Mouse (Mus musculus) forebrain, embryonic 15.5 days (tissue): Measurements from ENCODE around the gene Scube2. TPM values are rescaled to one million over a fixed set of nuclear protein-coding genes. Genes with fewer than 3 reads are reported as not detected.

ENCODE experiments used
- ATAC-seq: fragments of 200-750 bp; cut with Nextera tagmentation; replicated peaks from 2 replicates; pipeline ENCODE4 v1.8.0; 2017; ENCODE audit warnings: mild to moderate bottlenecking, moderate TSS enrichment, moderate library complexity
- H3K27ac ChIP-seq: fragments of 300-500 bp; sonication (generic); replicated peaks from 2 replicates; pipeline ENCODE4 v1.5.1; 2015; ENCODE audit warnings: mild to moderate bottlenecking, inconsistent platforms
- H3K27me3 ChIP-seq: fragments of 300-500 bp; sonication (generic); 2 replicates; pipeline ENCODE4 v1.6.1; 2015; ENCODE audit warnings: inconsistent platforms
- H3K36me3 ChIP-seq: fragments of 300-500 bp; sonication (generic); 2 replicates; pipeline ENCODE4 v1.6.1; 2015; ENCODE audit warnings: mild to moderate bottlenecking, inconsistent platforms
- H3K4me1 ChIP-seq: fragments of 300-500 bp; sonication (generic); 2 replicates; pipeline ENCODE4 v1.6.1; 2015; ENCODE audit warnings: inconsistent platforms
- H3K4me2 ChIP-seq: fragments of 300-500 bp; sonication (generic); replicated peaks from 2 replicates; pipeline ENCODE4 v1.6.1; 2015; ENCODE audit warnings: mild to moderate bottlenecking, inconsistent platforms
- H3K4me3 ChIP-seq: fragments of 300-500 bp; sonication (generic); 2 replicates; pipeline ENCODE4 v1.5.1; 2015; ENCODE audit warnings: mild to moderate bottlenecking, inconsistent platforms
- H3K9ac ChIP-seq: fragments of 300-500 bp; sonication (generic); replicated peaks from 2 replicates; pipeline ENCODE4 v1.6.1; 2015; ENCODE audit warnings: mild to moderate bottlenecking, inconsistent platforms
- H3K9me3 ChIP-seq: fragments of 300-500 bp; sonication (generic); 2 replicates; pipeline ENCODE4 v1.6.1; 2016; ENCODE audit warnings: inconsistent platforms
- WGBS: fragments of 180-500 bp; shearing (Covaris S2); methylation state at CpG from one replicate; pipeline ENCODE4 v1.1.7; 2015; ENCODE audit warnings: mixed read lengths; 5-methylcytosine and 5-hydroxymethylcytosine counted together
- polyA plus RNA-seq: library from polyadenylated mRNA; unstranded; fragments of >200 nt; fragmentation: Nextera tagmentation; extraction: Ambion mirVana; gene quantifications from 2 replicates; pipeline ENCODE4 v1.2.1, GENCODE M21; 2015

Scube2 gene
- polyA plus RNA-seq, 1 experiment from 2014 or later: 0.92 TPM

DNA sequence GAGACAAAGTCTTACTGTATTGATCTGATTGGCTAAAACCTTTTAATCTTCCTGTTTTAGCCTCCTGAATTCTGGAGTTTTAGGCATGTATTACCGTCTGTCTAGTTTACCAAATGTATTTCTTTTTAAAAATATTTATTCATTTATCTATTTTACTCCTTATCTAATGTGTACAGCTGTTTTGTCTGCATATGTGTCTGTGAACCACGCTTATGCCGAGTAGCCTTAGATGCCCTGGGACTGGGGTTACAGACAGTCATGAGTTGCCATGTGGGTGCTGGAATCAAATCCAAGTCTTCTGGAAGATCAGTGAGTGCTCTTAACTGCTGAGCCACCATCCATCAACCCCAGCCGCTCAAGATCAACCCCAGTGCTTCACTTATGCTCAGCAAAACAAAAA, 46.9 kb downstream of the Scube2 start:
- no peaks in the 10 kb centered on the region for H3K9me3 ChIP-seq
- H3K9ac ChIP-seq: no peak overlapping the region
- WGBS: 92% methylated on average over 4 of the region's 4 CpGs
- no peak for ATAC-seq
- no peak overlapping the region for H3K27ac ChIP-seq
- H3K27me3 ChIP-seq: peaks cover 17% of the 10 kb centered on the region; the same call in 1 of the 2 replicates
- no peaks in the 10 kb centered on the region for H3K36me3 ChIP-seq
- H3K4me3 ChIP-seq: no peak overlapping the region
- no peak overlapping the region for H3K4me2 ChIP-seq
- no peaks in the 10 kb centered on the region for H3K4me1 ChIP-seq

GRCm38 (mm10) chr7:109817954-109818353, 47.5 kb downstream of the Scube2 start:
- H3K36me3 ChIP-seq: no peaks in the 10 kb centered on the region
- H3K4me3 ChIP-seq: no peak overlapping the region
- no peaks in the 10 kb centered on the region for H3K4me1 ChIP-seq
- no peak for ATAC-seq
- no peak overlapping the region for H3K27ac ChIP-seq
- H3K9me3 ChIP-seq: no peaks in the 10 kb centered on the region
- peaks cover 17% of the 10 kb centered on the region; the same call in 1 of the 2 replicates for H3K27me3 ChIP-seq
- no peak overlapping the region for H3K9ac ChIP-seq
- no peak overlapping the region for H3K4me2 ChIP-seq

GRCm38 (mm10) chr7:109813330-109814140, 51.9 kb downstream of the Scube2 start:
- 15% methylated on average over 4 of the region's 4 CpGs for WGBS
- peaks cover 24% of the 10 kb centered on the region; the same call in 1 of the 2 replicates for H3K27me3 ChIP-seq
- no peak overlapping the region for H3K4me3 ChIP-seq
- no peak overlapping the region for H3K4me2 ChIP-seq
- H3K36me3 ChIP-seq: no peaks in the 10 kb centered on the region
- H3K4me1 ChIP-seq: no peaks in the 10 kb centered on the region
- ATAC-seq: no peak
- no peaks in the 10 kb centered on the region for H3K9me3 ChIP-seq
- no peak overlapping the region for H3K9ac ChIP-seq
- no peak overlapping the region for H3K27ac ChIP-seq

DNA sequence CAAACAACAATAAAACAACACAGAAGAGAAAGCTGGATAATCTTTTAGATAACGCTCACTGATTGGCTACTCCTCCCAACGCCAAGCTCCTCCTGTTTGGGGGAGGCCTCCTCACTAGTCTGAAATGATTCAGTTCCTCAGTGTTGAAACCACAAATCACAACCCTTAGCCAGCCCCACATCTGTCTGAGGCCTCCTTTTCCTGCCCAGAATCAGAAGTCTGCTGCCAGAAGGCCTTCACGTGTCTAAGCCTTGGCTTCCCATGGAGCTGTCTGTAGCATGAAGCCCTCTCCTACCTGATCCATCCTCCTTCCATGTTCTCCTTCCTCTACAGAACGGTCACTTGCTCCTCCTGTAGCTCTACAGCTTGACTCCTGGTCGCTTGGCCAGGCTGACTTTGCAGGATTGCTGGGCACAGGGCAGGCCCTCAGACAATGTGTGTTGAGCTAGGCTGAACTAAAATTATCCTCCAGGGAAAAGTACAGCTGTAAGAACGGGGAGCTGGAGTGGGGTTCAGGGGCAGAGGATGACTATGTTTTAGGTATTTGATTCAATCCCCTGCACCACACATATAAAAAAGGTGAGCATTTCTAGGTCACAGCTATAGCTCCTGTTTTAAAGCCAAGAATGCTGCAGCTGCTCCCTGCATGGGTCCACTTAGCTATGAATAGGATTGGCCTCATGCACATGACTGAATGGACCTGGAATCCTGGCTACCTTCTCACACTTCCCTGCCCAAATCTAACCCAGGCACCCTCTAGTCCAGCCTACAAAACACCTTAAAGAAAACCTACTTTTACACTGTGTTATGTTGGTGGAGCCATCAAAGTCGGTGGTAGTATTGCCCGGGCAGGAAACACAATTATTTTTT, 57.6 kb downstream of the Scube2 start:
- Histone ChIP-seq H3K4me3 (no peak overlapping the region), H3K27me3 (0 out of 2 replicates have a peak, but pooled peaks cover 7% of the 10 kb centered on the region), H3K27ac (no peak overlapping the region), H3K9me3 (no peaks in the 10 kb centered on the region), H3K4me1 (no peaks in the 10 kb centered on the region), H3K9ac (no peak overlapping the region), H3K4me2 (no peak overlapping the region), H3K36me3 (no peaks in the 10 kb centered on the region)
- ATAC-seq: no peak
- WGBS: 79% methylated on average over 8 of the region's 8 CpGs

GRCm38 (mm10) chr7:109804843-109805242, 60.6 kb downstream of the Scube2 start:
- no peak overlapping the region for H3K9ac ChIP-seq
- H3K36me3 ChIP-seq: no peaks in the 10 kb centered on the region
- 0 out of 2 replicates have a peak, but pooled peaks cover 2% of the 10 kb centered on the region for H3K27me3 ChIP-seq
- no peak overlapping the region for H3K4me3 ChIP-seq
- no peak overlapping the region for H3K4me2 ChIP-seq
- no peak for ATAC-seq
- no peak overlapping the region for H3K27ac ChIP-seq
- no peaks in the 10 kb centered on the region for H3K4me1 ChIP-seq
- WGBS: 70% methylated on average over 6 of the region's 6 CpGs
- H3K9me3 ChIP-seq: no peaks in the 10 kb centered on the region

- Histone ChIP-seq H3K9ac (no peak overlapping the region), H3K36me3 (no peaks in the 10 kb centered on the region), H3K4me2 (no peak overlapping the region), H3K27me3 (0 out of 2 replicates have a peak, but pooled peaks cover 3% of the 10 kb centered on the region), H3K4me1 (no peaks in the 10 kb centered on the region), H3K4me3 (no peak overlapping the region), H3K9me3 (no peaks in the 10 kb centered on the region), H3K27ac (no peak overlapping the region)
- ATAC-seq: no peak
- 87% methylated on average over 6 of the region's 6 CpGs for WGBS
These were observed 61.1 kb downstream of the Scube2 start for GRCm38 (mm10) chr7:109804355-109804754.

DNA sequence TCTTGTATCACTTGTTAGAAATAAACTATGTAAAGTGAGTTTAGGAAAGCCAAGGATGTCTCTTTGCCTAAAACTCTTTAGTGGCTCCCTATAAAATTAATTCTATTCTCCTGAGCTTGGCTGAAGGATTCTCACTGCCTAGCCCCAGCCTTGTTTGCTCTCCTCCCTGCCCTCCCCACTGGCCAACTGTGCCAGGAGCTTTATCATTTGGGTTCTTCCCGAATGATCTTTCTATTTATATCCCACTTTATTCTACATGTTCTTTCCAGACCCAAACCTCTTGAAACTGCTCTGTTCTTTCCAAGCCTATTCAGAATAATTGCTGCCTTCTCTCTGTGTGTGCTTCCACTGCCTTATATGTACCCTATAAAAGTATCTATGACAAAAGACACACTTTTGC, 62.0 kb downstream of the Scube2 start:
- ATAC-seq: no peak

DNA sequence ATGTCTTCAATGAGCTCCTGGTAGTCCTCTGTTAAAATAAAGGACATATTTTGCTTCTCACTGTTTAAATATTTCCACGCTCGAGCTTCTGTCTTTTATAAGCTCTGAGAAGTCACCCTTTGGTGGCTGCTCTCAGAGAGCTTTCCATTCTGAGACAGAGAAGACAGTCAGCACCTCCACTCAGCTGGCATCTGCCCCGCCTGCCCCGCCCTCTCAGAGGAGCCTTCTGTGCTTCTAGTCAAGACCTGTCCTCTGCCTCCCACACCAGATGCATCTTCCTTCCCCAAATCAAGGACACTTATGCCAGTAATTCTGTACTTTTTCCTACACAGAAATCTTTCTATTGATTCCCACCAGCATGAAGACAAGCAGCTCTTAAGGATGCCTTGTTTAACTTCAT, 64.9 kb downstream of the Scube2 start:
- Histone ChIP-seq H3K36me3 (no peaks in the 10 kb centered on the region), H3K9ac (no peak overlapping the region), H3K4me2 (no peak overlapping the region), H3K27ac (no peak overlapping the region), H3K27me3 (0 out of 2 replicates have a peak, but pooled peaks cover 3% of the 10 kb centered on the region), H3K9me3 (no peaks in the 10 kb centered on the region), H3K4me1 (no peaks in the 10 kb centered on the region), H3K4me3 (no peak overlapping the region)
- no peak for ATAC-seq
- 93% methylated on average over 4 of the region's 4 CpGs for WGBS

More for the DNA sequence above, 62.0 kb downstream of the Scube2 start:
- H3K9me3 ChIP-seq: no peaks in the 10 kb centered on the region
- H3K9ac ChIP-seq: no peak overlapping the region
- WGBS: 66% methylated on average over 1 of the region's 1 CpGs
- 0 out of 2 replicates have a peak, but pooled peaks cover 3% of the 10 kb centered on the region for H3K27me3 ChIP-seq
- H3K4me1 ChIP-seq: no peaks in the 10 kb centered on the region
- H3K27ac ChIP-seq: no peak overlapping the region
- H3K4me3 ChIP-seq: no peak overlapping the region
- no peak overlapping the region for H3K4me2 ChIP-seq
- H3K36me3 ChIP-seq: no peaks in the 10 kb centered on the region

DNA sequence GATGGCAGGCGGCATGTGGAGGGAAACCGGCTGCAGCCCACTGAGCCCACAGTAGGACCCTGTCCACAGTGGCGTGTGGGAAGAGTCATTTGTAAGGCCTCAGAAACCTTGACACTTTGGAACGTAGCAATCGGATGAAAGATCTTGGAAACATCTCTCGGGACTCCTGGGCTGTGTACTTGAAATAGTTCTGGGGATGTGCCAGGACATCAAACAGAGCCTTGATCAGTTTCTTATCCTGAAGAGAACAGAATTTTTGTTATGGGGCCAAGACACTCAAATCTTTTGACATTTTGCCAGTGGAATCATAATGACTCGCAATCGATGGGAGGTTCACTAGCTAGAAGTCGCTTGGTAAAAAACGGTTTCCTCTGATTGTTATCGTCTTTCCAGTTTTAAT, 66.3 kb downstream of the Scube2 start:
- Histone ChIP-seq H3K9me3 (no peaks in the 10 kb centered on the region), H3K27ac (no peak overlapping the region), H3K4me1 (no peaks in the 10 kb centered on the region), H3K36me3 (no peaks in the 10 kb centered on the region), H3K9ac (no peak overlapping the region), H3K4me3 (no peak overlapping the region), H3K4me2 (no peak overlapping the region), H3K27me3 (0 out of 2 replicates have a peak, but pooled peaks cover 3% of the 10 kb centered on the region)
- no peak for ATAC-seq
- WGBS: 76% methylated on average over 11 of the region's 11 CpGs

DNA sequence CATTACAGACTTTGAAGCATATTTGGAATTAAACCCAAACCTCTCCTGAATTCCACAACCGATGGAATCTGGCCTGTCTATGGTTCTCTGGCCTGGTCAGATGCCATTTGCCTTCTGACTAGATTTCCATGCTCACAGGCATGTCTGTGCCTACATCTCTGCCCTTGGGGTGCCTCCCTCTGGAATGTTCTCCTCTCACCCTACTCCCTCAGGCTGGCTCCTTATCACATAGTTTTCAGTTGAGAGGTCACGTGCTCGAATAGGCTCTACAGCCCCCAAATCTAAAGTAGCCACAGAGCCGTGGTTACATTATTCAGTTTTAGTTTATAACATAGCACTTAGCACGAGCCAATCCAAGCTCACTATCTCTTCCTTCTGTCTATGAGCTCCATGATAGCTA, 69.9 kb downstream of the Scube2 start:
- no peak overlapping the region for H3K4me2 ChIP-seq
- no peaks in the 10 kb centered on the region for H3K4me1 ChIP-seq
- no peak for ATAC-seq
- no peak overlapping the region for H3K27ac ChIP-seq
- H3K9me3 ChIP-seq: no peaks in the 10 kb centered on the region
- H3K27me3 ChIP-seq: 0 out of 2 replicates have a peak, but pooled peaks cover 3% of the 10 kb centered on the region
- 83% methylated on average over 5 of the region's 5 CpGs for WGBS
- H3K9ac ChIP-seq: no peak overlapping the region
- no peaks in the 10 kb centered on the region for H3K36me3 ChIP-seq
- no peak overlapping the region for H3K4me3 ChIP-seq

DNA sequence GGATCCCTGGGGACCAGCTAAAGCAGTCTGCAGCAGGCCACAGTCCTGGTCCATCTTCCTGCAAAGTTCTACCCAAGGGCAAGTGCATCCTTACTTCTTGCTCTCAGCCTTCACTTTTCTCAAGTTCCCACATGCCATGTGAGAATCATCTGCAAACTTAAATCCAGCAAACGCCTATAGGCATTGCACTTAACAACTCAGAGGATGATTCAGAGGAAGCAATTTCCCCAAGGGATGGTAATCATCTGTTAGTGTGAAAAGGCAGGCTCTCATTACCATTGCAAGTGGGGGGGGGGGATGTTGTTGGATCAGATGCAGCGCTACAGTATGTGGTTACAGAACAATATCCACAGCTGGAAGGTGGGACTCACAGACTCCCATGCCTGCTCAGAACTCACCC, 70.9 kb downstream of the Scube2 start:
- Histone ChIP-seq H3K9me3 (no peaks in the 10 kb centered on the region), H3K4me2 (no peak overlapping the region), H3K36me3 (no peaks in the 10 kb centered on the region), H3K4me3 (no peak overlapping the region), H3K9ac (no peak overlapping the region), H3K27ac (no peak overlapping the region), H3K27me3 (no peaks in the 10 kb centered on the region), H3K4me1 (no peaks in the 10 kb centered on the region)
- WGBS: 67% methylated on average over 2 of the region's 2 CpGs
- no peak for ATAC-seq

GRCm38 (mm10) chr7:109792759-109793158, 72.7 kb downstream of the Scube2 start:
- ATAC-seq: no peak
- no peaks in the 10 kb centered on the region for H3K36me3 ChIP-seq
- no peak overlapping the region for H3K4me3 ChIP-seq
- H3K4me2 ChIP-seq: no peak overlapping the region
- 68% methylated on average over 2 of the region's 2 CpGs for WGBS
- no peaks in the 10 kb centered on the region for H3K4me1 ChIP-seq
- H3K27ac ChIP-seq: no peak overlapping the region
- no peak overlapping the region for H3K9ac ChIP-seq
- H3K9me3 ChIP-seq: no peaks in the 10 kb centered on the region
- H3K27me3 ChIP-seq: no peaks in the 10 kb centered on the region
